Mouse (Mus musculus) Muller cell, postnatal 12 days (primary cell): Measurements from ENCODE around the gene Pgs1.

Source experiments
- DNase-seq: peaks from one replicate; pipeline ENCODE4 v3.0.0-alpha.2; 2015; ENCODE audit errors: inconsistent ontology term

Gene Pgs1

GRCm38 (mm10) chr11:117986126-117987031 lies at the start of gene Pgs1:
Gene Pgs1 (plus strand): TSS chr11:117986292.
- peak; percentile 94 for DNase-seq

- DNase-seq = no peak
Observed at GRCm38 (mm10) chr11:117939004-117939730, 46.9 kb upstream of the Pgs1 start.

- DNase-seq = peak; percentile 80
Observed at GRCm38 (mm10) chr11:117939741-117940285, 46.3 kb upstream of the Pgs1 start.

- DNase-seq = no peak
Observed at GRCm38 (mm10) chr11:117940881-117941280, 45.2 kb upstream of the Pgs1 start.

- no peak for DNase-seq
Observed at GRCm38 (mm10) chr11:117941325-117941834, 44.7 kb upstream of the Pgs1 start.

GRCm38 (mm10) chr11:117941848-117942247 lies 44.2 kb upstream of the Pgs1 start:
- peak; percentile 95 for DNase-seq

GRCm38 (mm10) chr11:117946195-117946979 lies 39.7 kb upstream of the Pgs1 start:
- DNase-seq = no peak

GRCm38 (mm10) chr11:117946996-117947419 lies 39.1 kb upstream of the Pgs1 start:
- DNase-seq = no peak

- peak; percentile 97 for DNase-seq
Observed at GRCm38 (mm10) chr11:117949392-117950091, 36.5 kb upstream of the Pgs1 start.

- DNase-seq = no peak
Observed at GRCm38 (mm10) chr11:117951391-117951790, 34.7 kb upstream of the Pgs1 start.

GRCm38 (mm10) chr11:117952174-117952933 lies 33.7 kb upstream of the Pgs1 start:
- no peak for DNase-seq

- peak; percentile 79 for DNase-seq
Observed at GRCm38 (mm10) chr11:117954094-117954493, 32.0 kb upstream of the Pgs1 start.

- DNase-seq = no peak
Observed at GRCm38 (mm10) chr11:117954819-117955218, 31.3 kb upstream of the Pgs1 start.

- no peak for DNase-seq
Observed at GRCm38 (mm10) chr11:117955621-117956020, 30.5 kb upstream of the Pgs1 start.

- peak; percentile 62 for DNase-seq
Observed at GRCm38 (mm10) chr11:117958197-117958596, 27.9 kb upstream of the Pgs1 start.

GRCm38 (mm10) chr11:117959166-117959565 lies 26.9 kb upstream of the Pgs1 start:
- DNase-seq = no peak

GRCm38 (mm10) chr11:117959741-117960381 lies 26.2 kb upstream of the Pgs1 start:
- no peak for DNase-seq

- no peak for DNase-seq
Observed at GRCm38 (mm10) chr11:117960601-117961000, 25.5 kb upstream of the Pgs1 start.
